Mouse (Mus musculus): ENCODE data around the gene Snrnp70.
A peak's percentile ranks its signal among the peaks of the same experiment; 100 is the strongest.

DNA sequence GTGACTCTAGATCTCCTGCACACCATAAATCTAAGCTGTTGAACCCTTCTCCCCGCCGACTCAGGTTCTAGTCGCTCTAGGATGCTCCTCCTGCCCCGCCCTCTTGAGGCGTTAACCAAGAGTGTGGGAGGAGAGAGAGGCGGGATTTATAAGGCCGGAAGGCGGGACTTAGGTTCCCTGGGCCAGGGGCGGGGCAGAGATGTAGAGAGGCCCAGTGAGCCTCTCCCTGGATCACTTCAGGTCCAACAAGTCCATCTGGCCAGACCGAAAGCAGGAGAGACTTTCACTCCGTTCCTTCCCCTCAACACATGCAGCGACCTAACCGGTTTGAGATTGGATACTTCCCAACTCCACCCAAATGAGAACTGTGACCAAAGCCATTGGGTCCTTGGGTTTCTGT is 32.7 kb downstream of the Snrnp70 start:
- TF ChIP-seq POLR2A (IDR thresholded peaks at IDR 0.05; ENCODE audit: borderline replicate concordance, insufficient read depth, low read length) = peak; percentile 26; the same call in 1 of the 2 replicates
- no peak for TF ChIP-seq CTCF (IDR thresholded peaks at IDR 0.05; ENCODE audit: borderline replicate concordance, insufficient read depth, low read depth, low read length)

All from cerebellum, adult 2 months (tissue).